Mouse (Mus musculus) thymus, adult 2 months (tissue): Measurements from ENCODE around the gene Trim43b. TPM values are rescaled to one million over a fixed set of nuclear protein-coding genes. Genes with fewer than 3 reads are reported as not detected.
"Not testable (repeated sequence)": the region's sequence is repeated elsewhere in the genome, so short reads cannot be mapped to it uniquely, and the experiment has no call there.

Source experiments
- DNase-seq: peaks from one replicate; pipeline ENCODE4 v3.0.0; 2021
- H3K27ac ChIP-seq: fragments of 200-500 bp; 2 replicates; pipeline ENCODE4 v1.5.1; 2012; ENCODE audit warnings: low read length, control low read depth; ENCODE audit not compliant: control insufficient read depth, insufficient read depth
- H3K27me3 ChIP-seq: fragments of 200-500 bp; 2 replicates; pipeline ENCODE4 v1.6.1; 2012; ENCODE audit warnings: mild to moderate bottlenecking, low read length, moderate library complexity, mixed read lengths; ENCODE audit not compliant: control insufficient read depth, insufficient read depth
- H3K36me3 ChIP-seq: fragments of 200-500 bp; 2 replicates; pipeline ENCODE4 v1.6.1; 2012; ENCODE audit warnings: mild to moderate bottlenecking, low read length, moderate library complexity; ENCODE audit not compliant: control insufficient read depth, insufficient read depth
- H3K4me1 ChIP-seq: fragments of 200-500 bp; replicated peaks from 2 replicates; pipeline ENCODE4 v1.6.1; 2012; ENCODE audit warnings: low read length; ENCODE audit not compliant: control insufficient read depth, insufficient read depth
- H3K4me3 ChIP-seq: fragments of 200-500 bp; 2 replicates; pipeline ENCODE4 v1.5.1; 2012; ENCODE audit warnings: mild to moderate bottlenecking, low read length, control low read depth, moderate library complexity; ENCODE audit not compliant: control insufficient read depth, insufficient read depth
- WGBS: fragments of 180-500 bp; shearing (Covaris S2); methylation state at CpG from one replicate; pipeline ENCODE4 v1.1.7; 2018; 5-methylcytosine and 5-hydroxymethylcytosine counted together
- polyA plus RNA-seq: library from polyadenylated mRNA; depleted of rRNA; stranded (reverse); fragments of >200 nt; gene quantifications from 2 replicates; pipeline ENCODE4 v1.2.3, GENCODE M21; 2012; rRNA removed

Trim43b gene
- polyA plus RNA-seq: 0.11 TPM in 1 of 2 replicates, not detected in the other

GRCm38 (mm10) chr9:89092735-89093134 is at the start of gene Trim43b:
Gene Trim43b, minus strand, starts transcription at chr9:89092835.
- H3K27me3 ChIP-seq, DNase-seq, H3K27ac ChIP-seq, H3K4me1 ChIP-seq, H3K36me3 ChIP-seq, H3K4me3 ChIP-seq: not testable (repeated sequence)
- 92% methylated on average over 2 of the region's 2 CpGs for WGBS

DNA sequence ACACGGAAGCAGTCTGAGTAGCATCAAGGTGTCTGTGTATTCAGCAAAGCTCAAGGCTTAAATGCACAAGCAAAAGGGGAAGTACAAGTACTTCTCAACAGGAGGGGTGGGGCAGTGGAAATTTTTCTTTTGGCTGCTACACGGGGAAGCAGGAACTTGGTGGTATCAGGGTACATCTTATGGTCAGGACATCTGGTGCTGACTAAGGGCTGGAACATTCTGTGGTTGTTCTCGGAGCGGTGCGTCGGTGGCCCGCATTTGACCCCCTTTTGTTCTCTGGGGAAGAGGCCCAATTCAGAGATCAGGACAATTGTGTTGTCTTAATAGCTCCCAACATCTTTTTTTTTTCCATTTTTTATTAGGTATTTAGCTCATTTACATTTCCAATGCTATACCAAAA is 11.9 kb upstream of the Trim43b start:
- not testable (repeated sequence) for H3K4me3 ChIP-seq, H3K4me1 ChIP-seq, H3K36me3 ChIP-seq, DNase-seq, H3K27ac ChIP-seq, H3K27me3 ChIP-seq
- WGBS: 87% methylated on average over 7 of the region's 7 CpGs

DNA sequence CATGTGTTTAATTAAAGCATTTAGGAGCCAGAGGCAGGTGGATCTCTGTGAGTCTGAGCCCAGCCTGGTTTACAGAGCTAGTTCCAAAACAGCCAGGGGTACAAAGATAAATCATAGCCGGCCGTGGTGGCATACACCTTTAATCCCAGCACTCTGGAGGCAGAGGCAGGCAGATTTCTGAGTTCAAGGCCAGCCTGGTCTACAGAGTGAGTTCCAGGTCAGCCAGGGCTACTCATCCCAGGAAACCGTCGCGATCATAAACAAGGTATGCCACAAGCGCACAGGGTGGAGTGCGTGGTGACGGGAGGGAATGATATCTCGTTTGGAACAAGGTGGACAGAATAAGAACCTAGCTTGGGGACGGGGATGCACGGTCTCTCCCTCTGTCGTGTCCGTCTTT is 5.9 kb downstream of the Trim43b start:
- H3K4me1 ChIP-seq, H3K4me3 ChIP-seq, DNase-seq, H3K27ac ChIP-seq, H3K36me3 ChIP-seq, H3K27me3 ChIP-seq: not testable (repeated sequence)
- WGBS: 96% methylated on average over 13 of the region's 13 CpGs

DNA sequence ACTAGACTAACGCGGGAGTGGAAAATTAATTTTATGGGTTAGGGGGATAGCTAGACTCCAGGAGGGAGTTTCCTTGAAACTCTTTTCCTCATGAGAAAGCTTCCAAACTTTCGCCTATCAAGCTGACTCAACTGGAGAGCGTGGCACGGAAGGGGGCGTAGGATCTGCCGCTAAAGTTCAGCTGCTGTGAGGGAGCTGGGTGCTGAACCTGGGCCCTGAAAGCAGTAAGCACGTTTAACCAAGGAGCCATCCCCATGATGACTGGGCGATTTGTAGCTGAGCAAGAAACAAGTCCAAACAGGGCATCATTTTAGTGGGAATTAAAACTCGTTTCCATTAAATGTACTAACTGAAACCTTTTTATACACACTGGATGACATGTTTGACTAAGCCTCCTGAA is 13.0 kb downstream of the Trim43b start:
- H3K27ac ChIP-seq, H3K4me3 ChIP-seq: not testable (repeated sequence)
- WGBS: 87% methylated on average over 10 of the region's 10 CpGs

GRCm38 (mm10) chr9:89076508-89076907 is 16.1 kb downstream of the Trim43b start:
- not testable (repeated sequence) for H3K4me1 ChIP-seq, DNase-seq, H3K36me3 ChIP-seq, H3K27ac ChIP-seq, H3K4me3 ChIP-seq, H3K27me3 ChIP-seq
- WGBS: 91% methylated on average over 2 of the region's 5 CpGs

More for the DNA sequence above, 13.0 kb downstream of the Trim43b start:
- not testable (repeated sequence) for H3K27me3 ChIP-seq, DNase-seq, H3K4me1 ChIP-seq, H3K36me3 ChIP-seq

DNA sequence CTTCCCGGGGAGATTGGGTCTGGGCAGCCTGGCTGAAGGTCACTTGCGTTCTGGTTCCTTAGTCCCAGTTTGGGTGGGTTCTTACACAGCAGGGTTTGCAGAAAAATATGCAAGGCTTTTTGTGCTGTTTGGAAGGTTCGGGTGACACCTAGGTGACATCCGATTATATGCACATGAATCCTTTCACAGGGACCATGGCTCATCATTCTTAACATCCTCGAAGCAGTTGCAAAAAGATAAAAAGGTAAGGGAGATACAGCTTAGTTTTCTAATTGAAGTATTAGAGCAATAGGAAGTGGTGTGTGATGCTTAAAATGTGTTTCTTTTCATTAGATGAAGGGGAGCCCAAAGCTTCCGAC is 25.5 kb downstream of the Trim43b start:
- not testable (repeated sequence) for H3K27me3 ChIP-seq, H3K27ac ChIP-seq, H3K36me3 ChIP-seq, DNase-seq, H3K4me1 ChIP-seq, H3K4me3 ChIP-seq
- WGBS: 90% methylated on average over 4 of the region's 6 CpGs

GRCm38 (mm10) chr9:89066378-89067142 is 26.1 kb downstream of the Trim43b start:
- H3K4me3 ChIP-seq, H3K27me3 ChIP-seq, H3K36me3 ChIP-seq, H3K4me1 ChIP-seq, H3K27ac ChIP-seq: not testable (repeated sequence)
- 79% methylated on average over 41 of the region's 44 CpGs for WGBS
- peak; percentile 27 for DNase-seq

Other genes starting within 250 kb of the Trim43b start
- 5.3 and 6.9 TPM in 2 replicates for gene Bcl2a1a, start 135.9 kb downstream of the Trim43b start, polyA plus RNA-seq
- gene Bcl2a1b, start 106.4 kb upstream of the Trim43b start, polyA plus RNA-seq: 10.8 and 16.1 TPM in 2 replicates
- gene Gm29094, start 106.5 kb upstream of the Trim43b start, polyA plus RNA-seq: not detected in 2 replicates
- 5.7 and 7.8 TPM in 2 replicates for gene Mthfs, start 117.8 kb upstream of the Trim43b start, polyA plus RNA-seq